Mouse (Mus musculus) heart, embryonic 12.5 days (tissue): ENCODE measurements around the gene Ptprk. TPM values are rescaled to one million over a fixed set of nuclear protein-coding genes. Genes with fewer than 3 reads are reported as not detected.

Experiments used
- ATAC-seq: fragments of 200-750 bp; cut with Nextera tagmentation; 2 replicates; pipeline ENCODE4 v1.8.0; 2017; ENCODE audit warnings: moderate TSS enrichment, moderate library complexity; ENCODE audit not compliant: insufficient number of reproducible peaks, low FRiP score
- H3K27ac ChIP-seq: fragments of 300-500 bp; sonication (generic); 2 replicates; pipeline ENCODE4 v1.5.1; 2016; ENCODE audit warnings: mild to moderate bottlenecking, moderate library complexity; ENCODE audit not compliant: poor library complexity, severe bottlenecking
- H3K27me3 ChIP-seq: fragments of 300-500 bp; sonication (generic); replicated peaks from 2 replicates; pipeline ENCODE4 v1.6.1; 2016; ENCODE audit warnings: mild to moderate bottlenecking, moderate library complexity
- H3K36me3 ChIP-seq: fragments of 300-500 bp; sonication (generic); 2 replicates; pipeline ENCODE4 v1.6.1; 2016; ENCODE audit warnings: mild to moderate bottlenecking, moderate library complexity
- H3K4me1 ChIP-seq: fragments of 300-500 bp; sonication (generic); replicated peaks from 2 replicates; pipeline ENCODE4 v1.6.1; 2016; ENCODE audit warnings: mild to moderate bottlenecking
- H3K4me2 ChIP-seq: fragments of 300-500 bp; sonication (generic); 2 replicates; pipeline ENCODE4 v1.6.1; 2016; ENCODE audit warnings: mild to moderate bottlenecking, moderate library complexity
- H3K4me3 ChIP-seq: fragments of 300-500 bp; sonication (generic); 2 replicates; pipeline ENCODE4 v1.5.1; 2016; ENCODE audit warnings: mild to moderate bottlenecking
- H3K9ac ChIP-seq: fragments of 300-500 bp; sonication (generic); 2 replicates; pipeline ENCODE4 v1.6.1; 2016; ENCODE audit warnings: mild to moderate bottlenecking, moderate library complexity
- H3K9me3 ChIP-seq: fragments of 300-500 bp; sonication (generic); replicated peaks from 2 replicates; pipeline ENCODE4 v1.6.1; 2016; ENCODE audit warnings: mild to moderate bottlenecking, moderate library complexity
- whole genome bisulfite sequencing: fragments of 180-500 bp; shearing (Covaris S2); methylation state at CpG from one replicate; pipeline ENCODE4 v1.1.7; 2016; 5-methylcytosine and 5-hydroxymethylcytosine counted together
- polyA plus RNA-seq: library from polyadenylated mRNA; unstranded; fragments of >200 nt; fragmentation: Nextera tagmentation; extraction: Ambion mirVana; gene quantifications from 2 replicates; pipeline ENCODE4 v1.2.1, GENCODE M21; 2016

The Ptprk gene
- polyA plus RNA-seq, 1 experiment from 2014 or later, result 43.7 TPM

- ATAC-seq, result no peak
- H3K27ac ChIP-seq, result no peak overlapping the region
- H3K27me3 ChIP-seq, result no peaks in the 10 kb centered on the region
- H3K4me1 ChIP-seq, result peaks cover 17% of the 10 kb centered on the region
- H3K9ac ChIP-seq, result no peak overlapping the region
- no peak overlapping the region for H3K4me2 ChIP-seq
- no peaks in the 10 kb centered on the region for H3K36me3 ChIP-seq
- H3K4me3 ChIP-seq, result no peak overlapping the region
- H3K9me3 ChIP-seq, result no peaks in the 10 kb centered on the region
- WGBS, result 31% methylated on average over 4 of the region's 4 CpGs
These were observed 110.7 kb downstream of the Ptprk start for GRCm38 (mm10) chr10:28185326-28185725.

GRCm38 (mm10) chr10:28186018-28186800 lies 111.6 kb downstream of the Ptprk start:
- no peak for ATAC-seq
- Histone ChIP-seq H3K4me2 (no peak overlapping the region), H3K4me1 (peaks cover 17% of the 10 kb centered on the region), H3K27me3 (no peaks in the 10 kb centered on the region), H3K9ac (no peak overlapping the region), H3K4me3 (no peak overlapping the region), H3K27ac (no peak overlapping the region), H3K9me3 (no peaks in the 10 kb centered on the region), H3K36me3 (no peaks in the 10 kb centered on the region)
- WGBS, result 28% methylated on average over 4 of the region's 4 CpGs

GRCm38 (mm10) chr10:28191440-28191839 lies 116.8 kb downstream of the Ptprk start:
- WGBS, result 81% methylated on average over 5 of the region's 5 CpGs
- Histone ChIP-seq H3K9me3 (no peaks in the 10 kb centered on the region), H3K9ac (no peak overlapping the region), H3K4me2 (no peak overlapping the region), H3K27ac (no peak overlapping the region), H3K4me1 (0 out of 2 replicates have a peak, but pooled peaks cover 3% of the 10 kb centered on the region), H3K27me3 (no peaks in the 10 kb centered on the region), H3K4me3 (no peak overlapping the region), H3K36me3 (no peaks in the 10 kb centered on the region)
- no peak for ATAC-seq

- ATAC-seq, result no peak
- 84% methylated on average over 5 of the region's 5 CpGs for WGBS
- Histone ChIP-seq H3K4me3 (no peak overlapping the region), H3K27ac (no peak overlapping the region), H3K9me3 (no peaks in the 10 kb centered on the region), H3K9ac (no peak overlapping the region), H3K4me2 (no peak overlapping the region), H3K36me3 (no peaks in the 10 kb centered on the region), H3K4me1 (0 out of 2 replicates have a peak, but pooled peaks cover 2% of the 10 kb centered on the region), H3K27me3 (no peaks in the 10 kb centered on the region)
These were observed 119.0 kb downstream of the Ptprk start for GRCm38 (mm10) chr10:28193630-28194029.

GRCm38 (mm10) chr10:28200609-28201008 lies 126.0 kb downstream of the Ptprk start:
- Histone ChIP-seq H3K27ac (no peak overlapping the region), H3K4me1 (0 out of 2 replicates have a peak, but pooled peaks cover 5% of the 10 kb centered on the region), H3K4me3 (no peak overlapping the region), H3K4me2 (no peak overlapping the region), H3K36me3 (no peaks in the 10 kb centered on the region), H3K9ac (no peak overlapping the region), H3K9me3 (no peaks in the 10 kb centered on the region), H3K27me3 (no peaks in the 10 kb centered on the region)
- WGBS, result 93% methylated on average over 3 of the region's 3 CpGs
- ATAC-seq, result no peak

- ATAC-seq, result no peak
- Histone ChIP-seq H3K4me1 (peaks cover 10% of the 10 kb centered on the region), H3K36me3 (no peaks in the 10 kb centered on the region), H3K27me3 (no peaks in the 10 kb centered on the region), H3K4me2 (no peak overlapping the region), H3K9ac (no peak overlapping the region), H3K9me3 (no peaks in the 10 kb centered on the region), H3K4me3 (no peak overlapping the region), H3K27ac (no peak overlapping the region)
These were observed 134.8 kb downstream of the Ptprk start for GRCm38 (mm10) chr10:28209394-28209793.

GRCm38 (mm10) chr10:28212083-28212482 lies 137.5 kb downstream of the Ptprk start:
- Histone ChIP-seq H3K9me3 (no peaks in the 10 kb centered on the region), H3K4me1 (peaks cover 12% of the 10 kb centered on the region), H3K9ac (no peak overlapping the region), H3K27ac (no peak overlapping the region), H3K4me2 (no peak overlapping the region), H3K27me3 (no peaks in the 10 kb centered on the region), H3K4me3 (no peak overlapping the region), H3K36me3 (no peaks in the 10 kb centered on the region)
- no peak for ATAC-seq
- 65% methylated on average over 1 of the region's 1 CpGs for WGBS

- 56% methylated on average over 6 of the region's 6 CpGs for WGBS
- Histone ChIP-seq H3K9ac (no peak overlapping the region), H3K4me1 (peaks cover 10% of the 10 kb centered on the region), H3K36me3 (no peaks in the 10 kb centered on the region), H3K4me3 (no peak overlapping the region), H3K9me3 (no peaks in the 10 kb centered on the region), H3K4me2 (no peak overlapping the region), H3K27me3 (no peaks in the 10 kb centered on the region), H3K27ac (no peak overlapping the region)
- no peak for ATAC-seq
These were observed 140.5 kb downstream of the Ptprk start for GRCm38 (mm10) chr10:28215153-28215552.

- Histone ChIP-seq H3K4me3 (no peak overlapping the region), H3K9me3 (no peaks in the 10 kb centered on the region), H3K27ac (no peak overlapping the region), H3K4me1 (peaks cover 23% of the 10 kb centered on the region), H3K36me3 (no peaks in the 10 kb centered on the region), H3K9ac (no peak overlapping the region), H3K27me3 (no peaks in the 10 kb centered on the region), H3K4me2 (no peak overlapping the region)
- 76% methylated on average over 6 of the region's 6 CpGs for WGBS
- ATAC-seq, result no peak
These were observed 149.0 kb downstream of the Ptprk start for GRCm38 (mm10) chr10:28223602-28224001.

- H3K27me3 ChIP-seq, result no peaks in the 10 kb centered on the region
- no peak overlapping the region for H3K9ac ChIP-seq
- 95% methylated on average over 1 of the region's 1 CpGs for WGBS
- no peak for ATAC-seq
- no peak overlapping the region for H3K4me2 ChIP-seq
- no peaks in the 10 kb centered on the region for H3K9me3 ChIP-seq
- H3K4me1 ChIP-seq, result peaks cover 23% of the 10 kb centered on the region
- no peak overlapping the region for H3K4me3 ChIP-seq
- H3K27ac ChIP-seq, result no peak overlapping the region
- H3K36me3 ChIP-seq, result no peaks in the 10 kb centered on the region
These were observed 149.8 kb downstream of the Ptprk start for GRCm38 (mm10) chr10:28224376-28224775.

- ATAC-seq, result no peak
- H3K4me2 ChIP-seq, result no peak overlapping the region
- peaks cover 23% of the 10 kb centered on the region for H3K4me1 ChIP-seq
- no peaks in the 10 kb centered on the region for H3K36me3 ChIP-seq
- H3K27me3 ChIP-seq, result no peaks in the 10 kb centered on the region
- H3K9me3 ChIP-seq, result no peaks in the 10 kb centered on the region
- H3K27ac ChIP-seq, result no peak overlapping the region
- 47% methylated on average over 5 of the region's 5 CpGs for WGBS
- H3K9ac ChIP-seq, result no peak overlapping the region
- no peak overlapping the region for H3K4me3 ChIP-seq
These were observed 151.0 kb downstream of the Ptprk start for GRCm38 (mm10) chr10:28225536-28226075.
